Mouse (Mus musculus) G1E (cell line): ENCODE data around the gene Tubb3.

Source experiments
- CTCF ChIP-seq: IDR thresholded peaks from 2 replicates; pipeline ENCODE4 v1.5.1; 2012; ENCODE audit warnings: low read depth, low read length, inconsistent platforms, mixed read lengths
- TAL1 ChIP-seq: conservative IDR thresholded peaks from 2 replicates; pipeline ENCODE4 v1.6.1; 2012; ENCODE audit warnings: low read depth, low read length, inconsistent platforms, mixed read lengths

DNA sequence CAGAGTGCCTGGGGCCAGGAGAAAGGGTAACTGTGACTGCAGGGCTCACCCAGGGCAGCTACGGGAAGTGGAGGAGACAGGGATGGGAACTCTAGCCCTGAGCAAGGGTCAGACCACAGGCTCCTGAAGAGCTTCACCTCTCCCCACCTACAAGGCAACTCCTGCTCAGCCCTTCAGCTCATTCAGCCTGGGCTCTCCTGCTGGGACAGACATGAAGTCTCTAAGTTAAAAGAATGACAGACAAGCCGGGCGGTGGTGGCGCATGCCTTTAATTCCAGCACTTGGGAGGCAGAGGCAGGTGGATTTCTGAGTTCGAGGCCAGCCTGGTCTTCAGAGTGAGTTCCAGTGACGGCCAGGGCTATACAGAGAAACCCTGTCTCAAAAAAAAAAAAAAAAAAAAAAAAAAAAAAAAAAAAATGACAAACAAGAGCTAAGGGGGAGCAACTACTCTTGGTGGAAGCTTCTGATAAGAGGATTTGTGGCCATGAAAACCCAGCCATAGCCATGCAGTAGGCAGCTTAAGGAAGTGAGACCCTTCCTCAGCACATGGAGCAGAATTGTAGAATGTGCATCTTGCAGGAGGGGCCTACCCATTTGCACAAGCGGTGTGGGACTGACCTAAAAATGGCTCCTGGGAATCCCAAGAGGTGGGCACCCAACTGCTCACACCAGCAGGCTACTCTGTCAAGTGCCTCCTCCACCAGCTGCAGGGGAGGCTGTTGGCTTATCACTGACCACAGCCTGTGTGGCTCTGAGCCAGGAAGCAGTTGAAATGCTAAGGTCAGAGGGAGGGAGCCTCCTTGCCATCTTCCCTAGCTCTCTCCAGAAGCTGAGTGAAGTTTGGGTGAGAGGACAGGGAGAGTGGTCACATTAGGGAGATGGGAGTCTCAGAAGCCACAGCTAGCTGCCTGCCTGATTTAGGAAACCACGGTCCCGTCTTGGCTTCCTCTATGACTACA lies 2.4 kb upstream of the Tubb3 start:
- no peak for TF ChIP-seq CTCF
- peak; percentile 52 for TF ChIP-seq TAL1
